Mouse (Mus musculus): ENCODE measurements around the gene Wdfy3.

Wdfy3 gene

GRCm38 (mm10) chr5:101937909-101938596, 131.7 kb downstream of the Wdfy3 start:
- ChIA-PET POLR2A (interaction anchor here in 3 of 4 experiments (0.6 to 1.7 kb wide), 8 partner anchors 9 to 1485 kb away, joined by 3 to 5 read pairs (median 4); no protein-coding TSS in a partner anchor), CTCF (interaction anchor here in 3 of 4 experiments (0.6 to 1.0 kb wide), 4 partner anchors 37 to 188 kb away, joined by 3 to 4 read pairs (median 3); no protein-coding TSS in a partner anchor)

- CTCF ChIA-PET = interaction anchor here in 3 of 4 experiments (0.6 to 1.0 kb wide), 4 partner anchors 38 to 189 kb away, joined by 3 to 4 read pairs (median 3); no protein-coding TSS in a partner anchor
- POLR2A ChIA-PET = interaction anchor here in 3 of 4 experiments (0.6 to 1.7 kb wide), 6 partner anchors 9 to 1486 kb away, joined by 3 to 5 read pairs (median 4); no protein-coding TSS in a partner anchor
Measured at GRCm38 (mm10) chr5:101937362-101937761, 132.4 kb downstream of the Wdfy3 start.

- ChIA-PET POLR2A (no interaction called here), CTCF (no interaction called here)
Measured at GRCm38 (mm10) chr5:101935893-101936292, 133.8 kb downstream of the Wdfy3 start.

GRCm38 (mm10) chr5:101934629-101935028, 135.1 kb downstream of the Wdfy3 start:
- ChIA-PET CTCF (interaction anchor here in 1 of 4 experiments (0.7 kb wide), 1 partner anchor 8 kb away, joined by 4 read pairs; no protein-coding TSS in a partner anchor), POLR2A (interaction anchor here in 1 of 4 experiments (0.7 kb wide), 1 partner anchor 19 kb away, joined by 3 read pairs; no protein-coding TSS in a partner anchor)

- CTCF ChIA-PET = interaction anchor here in 2 of 4 experiments (0.6 to 1.8 kb wide), 3 partner anchors 35 to 109 kb away, joined by 4 to 5 read pairs (median 4); no protein-coding TSS in a partner anchor
- POLR2A ChIA-PET = interaction anchor here in 1 of 4 experiments (0.6 kb wide), 1 partner anchor 77 kb away, joined by 3 read pairs; no protein-coding TSS in a partner anchor
Measured at GRCm38 (mm10) chr5:101932971-101933810, 136.5 kb downstream of the Wdfy3 start.

GRCm38 (mm10) chr5:101931997-101932396, 137.7 kb downstream of the Wdfy3 start:
- CTCF ChIA-PET = interaction anchor here (0.5 to 1.8 kb wide), 10 partner anchors 10 to 1184 kb away, joined by 3 to 6 read pairs (median 4); no protein-coding TSS in a partner anchor

GRCm38 (mm10) chr5:101926311-101926710, 143.4 kb downstream of the Wdfy3 start:
- CTCF ChIA-PET = interaction anchor here in 1 of 4 experiments (0.6 kb wide), 1 partner anchor 8 kb away, joined by 4 read pairs; no protein-coding TSS in a partner anchor
- POLR2A ChIA-PET = interaction anchor here in 1 of 4 experiments (0.5 kb wide), 1 partner anchor 489 kb away, joined by 5 read pairs; no protein-coding TSS in a partner anchor

More at GRCm38 (mm10) chr5:101931997-101932396, 137.7 kb downstream of the Wdfy3 start:
- POLR2A ChIA-PET = no interaction called here

GRCm38 (mm10) chr5:101923710-101924109, 146.0 kb downstream of the Wdfy3 start:
- ChIA-PET POLR2A (interaction anchor here in 1 of 4 experiments (0.7 to 1.7 kb wide), 3 partner anchors 11 to 114 kb away, joined by 3 to 6 read pairs (median 4); no protein-coding TSS in a partner anchor), CTCF (no interaction called here)

- ChIA-PET CTCF (no interaction called here), POLR2A (no interaction called here)
Measured at GRCm38 (mm10) chr5:101919559-101919958, 150.2 kb downstream of the Wdfy3 start.

- ChIA-PET CTCF (no interaction called here), POLR2A (interaction anchor here in 1 of 4 experiments (0.5 kb wide), 2 partner anchors 29 to 38 kb away, joined by 3 read pairs; no protein-coding TSS in a partner anchor)
Measured at GRCm38 (mm10) chr5:101909468-101909867, 160.3 kb downstream of the Wdfy3 start.

- ChIA-PET CTCF (no interaction called here), POLR2A (interaction anchor here in 2 of 4 experiments (0.7 to 0.9 kb wide), 3 partner anchors 9 to 15 kb away, joined by 3 to 4 read pairs (median 3); no protein-coding TSS in a partner anchor)
Measured at GRCm38 (mm10) chr5:101905624-101906023, 164.1 kb downstream of the Wdfy3 start.

- ChIA-PET POLR2A (interaction anchor here in 1 of 4 experiments (0.9 to 1.1 kb wide), 2 partner anchors 20 to 45 kb away, joined by 3 read pairs; no protein-coding TSS in a partner anchor), CTCF (interaction anchor here in 2 of 4 experiments (1.8 to 2.0 kb wide), 1 partner anchor 11 kb away, joined by 6 to 7 read pairs; no protein-coding TSS in a partner anchor)
Measured at GRCm38 (mm10) chr5:101904841-101905240, 164.9 kb downstream of the Wdfy3 start.

GRCm38 (mm10) chr5:101902686-101903085, 167.0 kb downstream of the Wdfy3 start:
- ChIA-PET CTCF (interaction anchor here in 2 of 4 experiments (0.9 to 1.2 kb wide), 2 partner anchors 9 kb away, joined by 3 to 5 read pairs; no protein-coding TSS in a partner anchor), POLR2A (interaction anchor here in 3 of 4 experiments (1.0 to 1.9 kb wide), 5 partner anchors 9 to 58 kb away, joined by 3 to 5 read pairs (median 3); no protein-coding TSS in a partner anchor)

GRCm38 (mm10) chr5:101899981-101900380, 169.7 kb downstream of the Wdfy3 start:
- ChIA-PET CTCF (interaction anchor here in 1 of 4 experiments (0.6 kb wide), 1 partner anchor 123 kb away, joined by 3 read pairs; no protein-coding TSS in a partner anchor), POLR2A (interaction anchor here in 1 of 4 experiments (0.7 to 1.7 kb wide), 2 partner anchors 12 to 16 kb away, joined by 3 to 8 read pairs; no protein-coding TSS in a partner anchor)

GRCm38 (mm10) chr5:101896784-101897183, 172.9 kb downstream of the Wdfy3 start:
- CTCF ChIA-PET = interaction anchor here in 1 of 4 experiments (0.7 to 1.1 kb wide), 2 partner anchors 12 to 35 kb away, joined by 4 to 6 read pairs; no protein-coding TSS in a partner anchor
- POLR2A ChIA-PET = interaction anchor here in 3 of 4 experiments (0.6 to 1.0 kb wide), 4 partner anchors 14 to 106 kb away, joined by 3 to 4 read pairs (median 4); no protein-coding TSS in a partner anchor

GRCm38 (mm10) chr5:101895717-101896645, 173.7 kb downstream of the Wdfy3 start:
- ChIA-PET POLR2A (interaction anchor here in 3 of 4 experiments (0.6 to 1.2 kb wide), 7 partner anchors 13 to 118 kb away, joined by 3 to 4 read pairs (median 4); no protein-coding TSS in a partner anchor), CTCF (interaction anchor here in 1 of 4 experiments (0.6 to 1.1 kb wide), 2 partner anchors 34 to 231 kb away, joined by 3 to 4 read pairs; no protein-coding TSS in a partner anchor)

GRCm38 (mm10) chr5:101895119-101895518, 174.6 kb downstream of the Wdfy3 start:
- POLR2A ChIA-PET = interaction anchor here in 2 of 4 experiments (0.5 to 1.2 kb wide), 4 partner anchors 13 to 179 kb away, joined by 3 to 4 read pairs (median 4); no protein-coding TSS in a partner anchor
- CTCF ChIA-PET = interaction anchor here in 1 of 4 experiments (0.5 kb wide), 1 partner anchor 33 kb away, joined by 3 read pairs; no protein-coding TSS in a partner anchor

Data from embryonic stem cell, embryonic (primary cell).